Mouse (Mus musculus) heart, postnatal 0 days (tissue): ENCODE measurements at regions not wholly inside any gene's neighbourhood (a gene's known extent, or its start where the extent isn't known, plus 50 kb on each side); places are given as distances from the start of the nearest gene placed in this dataset.

ENCODE experiments used
- ATAC-seq: fragments of 200-750 bp; cut with Nextera tagmentation; 2 replicates; pipeline ENCODE4 v1.8.0; 2017; ENCODE audit warnings: low read depth, moderate number of reproducible peaks, moderate library complexity; ENCODE audit not compliant: insufficient read depth
- DNase-seq: peaks from one replicate; pipeline ENCODE4 v3.0.0-alpha.2; 2016; ENCODE audit warnings: low spot score
- H3K27ac ChIP-seq: fragments of 300-500 bp; sonication (generic); 2 replicates; pipeline ENCODE4 v1.5.1; 2014; ENCODE audit warnings: low read depth, mild to moderate bottlenecking
- H3K27me3 ChIP-seq: fragments of 300-500 bp; sonication (generic); 2 replicates; pipeline ENCODE4 v1.6.1; 2014; ENCODE audit warnings: low read length, mixed read lengths; ENCODE audit not compliant: control insufficient read depth, insufficient read depth
- H3K36me3 ChIP-seq: fragments of 300-500 bp; sonication (generic); replicated peaks from 2 replicates; pipeline ENCODE4 v1.6.1; 2014; ENCODE audit warnings: low read length, mixed read lengths; ENCODE audit not compliant: control insufficient read depth, insufficient read depth
- H3K4me1 ChIP-seq: fragments of 300-500 bp; sonication (generic); 2 replicates; pipeline ENCODE4 v1.6.1; 2014; ENCODE audit warnings: antibody characterized with exemption; ENCODE audit not compliant: control insufficient read depth, insufficient read depth
- H3K4me2 ChIP-seq: fragments of 300-500 bp; sonication (generic); 2 replicates; pipeline ENCODE4 v1.6.1; 2014; ENCODE audit warnings: low read depth, mild to moderate bottlenecking, low read length, moderate library complexity
- H3K4me3 ChIP-seq: fragments of 300-500 bp; sonication (generic); 2 replicates; pipeline ENCODE4 v1.5.1; 2014; ENCODE audit warnings: low read depth, low read length
- H3K9ac ChIP-seq: fragments of 300-500 bp; sonication (generic); replicated peaks from 2 replicates; pipeline ENCODE4 v1.6.1; 2014; ENCODE audit warnings: low read depth, low read length, mixed read lengths
- H3K9me3 ChIP-seq: fragments of 300-500 bp; sonication (generic); replicated peaks from 2 replicates; pipeline ENCODE4 v1.6.1; 2016; ENCODE audit warnings: low read length; ENCODE audit not compliant: control insufficient read depth
- CTCF ChIP-seq: IDR thresholded peaks from 2 replicates; pipeline ENCODE4 v1.5.1; 2016; ENCODE audit warnings: antibody characterized with exemption, control low read depth, low read depth
- EP300 ChIP-seq: IDR thresholded peaks from 2 replicates; pipeline ENCODE4 v1.6.1; 2016; ENCODE audit warnings: antibody characterized with exemption, low read depth
- WGBS: fragments of 180-500 bp; shearing (Covaris S2); extraction: QIAGEN DNeasy Blood & Tissue Kit; methylation state at CpG from one replicate; pipeline ENCODE4 v1.1.7; 2014; 5-methylcytosine and 5-hydroxymethylcytosine counted together

DNA sequence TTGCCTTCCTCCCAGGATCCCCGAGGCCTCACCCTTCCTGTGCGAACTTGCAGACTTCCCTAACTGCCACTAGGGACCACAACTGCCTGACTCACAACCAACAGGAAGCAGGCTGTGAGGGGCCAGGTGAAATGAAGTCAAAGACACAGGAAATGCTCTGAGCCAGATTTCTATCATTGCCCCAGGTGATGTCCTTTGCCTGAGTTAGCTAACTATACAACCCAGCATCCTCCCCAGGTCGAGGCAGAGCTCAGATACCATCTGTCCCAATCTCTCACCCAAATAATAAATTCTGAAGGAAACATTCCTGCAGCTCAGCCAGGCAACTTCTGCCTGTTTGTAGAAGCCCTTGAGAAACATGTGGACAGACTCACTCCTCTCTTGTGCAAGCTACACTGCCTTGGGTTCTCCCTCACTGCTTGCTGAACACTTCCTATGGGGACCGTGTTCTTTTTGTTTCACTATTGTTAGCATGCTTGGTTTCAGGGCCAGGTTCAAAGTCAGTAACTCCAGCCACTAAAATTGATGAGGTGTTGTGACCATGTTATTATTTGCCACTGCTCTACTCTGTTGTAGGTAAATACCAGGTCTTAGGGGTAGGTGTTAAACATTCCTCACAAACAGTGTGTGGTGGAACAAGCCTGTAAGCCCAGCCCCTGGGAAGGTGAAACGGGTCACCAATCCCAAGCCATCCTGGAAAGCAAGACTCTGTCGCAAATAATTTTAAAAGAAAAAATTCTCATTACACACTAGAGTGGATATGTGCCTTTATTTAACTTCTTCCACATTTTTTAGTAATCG is 172.1 kb downstream of the Kctd12 start:
- Histone ChIP-seq H3K4me2 (no peak overlapping the region), H3K4me1 (peaks cover 14% of the 10 kb centered on the region), H3K9me3 (no peaks in the 10 kb centered on the region), H3K9ac (no peak overlapping the region), H3K27ac (no peak overlapping the region; the same call in 1 of the 2 replicates), H3K4me3 (no peak overlapping the region), H3K27me3 (no peaks in the 10 kb centered on the region), H3K36me3 (no peaks in the 10 kb centered on the region)
- TF ChIP-seq EP300 (no peak), CTCF (peak; percentile 14; the same call in 1 of the 2 replicates)
- ATAC-seq (no peak), DNase-seq (peak; percentile 15)
- WGBS = 44% methylated on average over 7 of the region's 7 CpGs

DNA sequence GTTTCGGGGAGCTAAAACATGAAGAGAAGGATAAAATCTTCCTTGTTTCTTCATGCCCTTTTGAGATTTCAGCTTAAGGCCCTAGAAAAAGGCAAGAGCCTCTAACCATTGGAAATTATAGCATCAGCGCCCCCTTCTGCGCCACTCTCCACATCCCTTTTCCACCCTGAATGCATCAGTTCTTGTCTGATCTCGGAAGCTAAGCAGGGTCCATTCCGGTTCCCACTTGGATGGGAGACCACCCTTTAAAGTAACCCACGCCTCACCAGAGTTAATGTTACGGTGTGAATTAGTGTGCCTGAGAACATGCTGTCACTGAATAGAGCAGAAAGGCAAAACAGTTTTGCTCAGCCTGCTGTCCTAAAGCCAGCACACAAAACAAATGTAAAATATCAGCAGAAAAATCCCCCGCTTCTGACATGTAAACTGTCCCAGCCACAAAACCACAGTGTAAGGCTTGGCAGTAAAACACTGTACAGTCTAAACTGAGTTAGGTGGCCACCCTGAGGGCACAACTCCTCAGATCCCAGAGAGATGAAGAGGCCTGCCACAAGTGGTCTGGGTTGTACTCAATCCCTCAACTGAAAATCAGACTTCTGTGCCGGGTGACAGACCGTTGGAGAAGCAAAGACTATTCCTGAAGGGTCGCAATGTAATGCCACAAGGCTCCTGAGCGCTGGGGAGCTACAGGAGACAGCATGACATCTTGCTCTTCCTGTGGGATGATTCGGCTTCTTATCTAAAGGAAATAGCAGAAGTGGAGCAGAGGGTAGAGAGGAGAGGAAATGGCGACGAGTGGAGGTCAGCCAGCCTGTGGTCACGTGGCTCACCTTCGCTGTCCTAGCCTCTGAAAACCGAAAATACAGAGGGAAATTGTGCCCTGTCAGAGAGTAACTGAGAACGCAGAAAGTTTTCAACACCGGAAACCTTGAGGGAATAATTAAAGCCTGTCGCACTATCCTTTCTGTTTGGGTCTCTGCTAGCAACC is 176.2 kb downstream of the Kctd12 start:
- peak overlapping the region; percentile 71 for H3K27ac ChIP-seq

DNA sequence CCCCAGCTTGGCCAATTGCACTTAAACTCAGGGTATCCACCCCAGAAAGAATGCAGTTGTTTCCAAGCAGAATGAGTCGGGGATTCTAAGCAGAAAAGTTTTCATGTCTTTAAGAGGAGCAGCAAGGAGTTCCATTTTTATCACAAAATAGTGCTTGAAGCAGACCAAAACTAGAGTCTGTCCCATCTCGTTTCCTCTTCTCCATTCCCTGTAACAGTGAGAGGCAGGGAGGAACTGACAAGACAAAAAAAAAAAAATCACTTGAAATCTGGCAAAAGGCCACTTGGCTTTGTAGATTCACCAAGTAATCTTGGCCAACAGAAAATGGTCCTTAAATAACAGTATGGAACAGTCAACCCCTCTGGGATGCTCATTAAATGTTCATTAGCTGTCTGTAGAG is 186.8 kb downstream of the Kctd12 start:
- H3K9me3 ChIP-seq = no peaks in the 10 kb centered on the region
- DNase-seq = no peak
- no peaks in the 10 kb centered on the region for H3K36me3 ChIP-seq
- H3K27ac ChIP-seq = no peak overlapping the region
- 50% methylated on average over 2 of the region's 2 CpGs for WGBS
- H3K4me2 ChIP-seq = no peak overlapping the region
- no peak for ATAC-seq
- H3K4me1 ChIP-seq = no peaks in the 10 kb centered on the region
- no peak overlapping the region for H3K4me3 ChIP-seq
- H3K9ac ChIP-seq = no peak overlapping the region
- no peaks in the 10 kb centered on the region for H3K27me3 ChIP-seq
- TF ChIP-seq CTCF (no peak), EP300 (no peak)

More for the DNA sequence above, 176.2 kb downstream of the Kctd12 start:
- Histone ChIP-seq H3K36me3 (no peaks in the 10 kb centered on the region), H3K9me3 (no peaks in the 10 kb centered on the region), H3K4me2 (peak overlapping the region; percentile 45), H3K27me3 (no peaks in the 10 kb centered on the region), H3K4me3 (peak overlapping the region; percentile 13; the same call in 1 of the 2 replicates), H3K4me1 (peaks cover 14% of the 10 kb centered on the region), H3K9ac (no peak overlapping the region)
- WGBS = 38% methylated on average over 21 of the region's 21 CpGs
- peak; percentile 30 for DNase-seq
- peak; percentile 72 for ATAC-seq
- TF ChIP-seq EP300 = no peak
- peak; percentile 30 for TF ChIP-seq CTCF

DNA sequence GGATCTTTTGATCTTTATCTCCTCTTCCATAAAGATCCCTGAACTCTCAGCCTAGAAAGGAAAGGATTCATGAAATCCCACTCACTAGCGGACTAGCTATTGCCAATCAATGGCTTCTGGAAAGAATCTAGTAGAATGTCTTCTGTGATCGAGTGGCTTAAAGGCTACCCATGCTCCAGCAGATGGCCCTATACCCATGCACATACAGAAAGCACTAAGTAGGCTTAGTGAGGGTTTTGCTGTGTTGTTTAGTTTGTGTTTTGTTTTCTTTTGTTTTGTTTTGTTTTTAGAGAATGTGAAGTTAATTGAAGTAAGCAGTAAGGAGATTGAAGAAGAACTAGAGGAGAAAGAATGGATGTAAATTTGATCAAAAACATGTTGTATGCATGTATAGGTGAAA is 187.5 kb downstream of the Kctd12 start:
- ATAC-seq = 0 out of 2 replicates have a peak, but pooled peaks have one; percentile 47
- H3K4me3 ChIP-seq = no peak overlapping the region
- H3K36me3 ChIP-seq = no peaks in the 10 kb centered on the region
- no peak overlapping the region for H3K27ac ChIP-seq
- no peak overlapping the region for H3K4me2 ChIP-seq
- H3K9me3 ChIP-seq = no peaks in the 10 kb centered on the region
- no peak overlapping the region for H3K9ac ChIP-seq
- H3K4me1 ChIP-seq = no peaks in the 10 kb centered on the region
- TF ChIP-seq CTCF (peak; percentile 60), EP300 (no peak)
- no peaks in the 10 kb centered on the region for H3K27me3 ChIP-seq
- peak; percentile 24 for DNase-seq
- WGBS = 76% methylated on average over 2 of the region's 2 CpGs

DNA sequence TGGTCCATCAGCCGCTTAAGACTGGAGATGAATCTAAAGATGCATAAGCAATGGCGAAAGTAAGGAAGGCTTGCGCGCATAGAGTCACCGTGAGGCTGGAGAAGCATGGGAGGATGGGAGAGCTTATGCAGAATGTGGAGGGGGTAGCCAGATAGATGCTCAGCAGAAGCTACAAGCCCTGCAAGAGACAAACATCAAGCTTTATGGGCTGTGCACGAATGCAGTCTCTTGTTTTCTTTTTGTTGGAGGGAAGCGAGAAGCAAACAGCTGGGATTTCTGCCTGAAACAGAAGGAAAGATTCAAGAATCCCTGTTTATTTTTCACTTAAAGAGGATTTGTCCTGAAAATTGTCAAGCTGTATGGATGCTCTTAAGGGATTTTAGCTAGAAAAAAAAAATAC is 188.7 kb downstream of the Kctd12 start:
- no peak overlapping the region for H3K4me3 ChIP-seq
- no peaks in the 10 kb centered on the region for H3K9me3 ChIP-seq
- ATAC-seq (no peak), DNase-seq (no peak)
- no peaks in the 10 kb centered on the region for H3K4me1 ChIP-seq
- H3K4me2 ChIP-seq = no peak overlapping the region
- 79% methylated on average over 7 of the region's 7 CpGs for WGBS
- H3K27ac ChIP-seq = no peak overlapping the region
- TF ChIP-seq EP300 = no peak
- TF ChIP-seq CTCF = no peak
- H3K9ac ChIP-seq = no peak overlapping the region
- no peaks in the 10 kb centered on the region for H3K36me3 ChIP-seq
- H3K27me3 ChIP-seq = no peaks in the 10 kb centered on the region
